Mouse (Mus musculus): Measurements from ENCODE around the gene Esyt3. TPM values are rescaled to one million over a fixed set of nuclear protein-coding genes. Genes with fewer than 3 reads are reported as not detected.

Esyt3 gene
- total RNA-seq, 1 experiment from 2014 or later, result 0.09 TPM

- peak; percentile 28 for ATAC-seq (replicated peaks; ENCODE audit: low read depth, poor library complexity, severe bottlenecking)
These were observed 816 bp downstream of the Esyt3 start for GRCm38 (mm10) chr9:99357561-99357920.

GRCm38 (mm10) chr9:99355971-99356370 lies 2.4 kb downstream of the Esyt3 start:
- no peak for ATAC-seq (replicated peaks; ENCODE audit: low read depth, poor library complexity, severe bottlenecking)

- no peak for ATAC-seq (replicated peaks; ENCODE audit: low read depth, poor library complexity, severe bottlenecking)
These were observed 3.6 kb downstream of the Esyt3 start for GRCm38 (mm10) chr9:99354796-99355195.

GRCm38 (mm10) chr9:99353390-99353789 lies 5.0 kb downstream of the Esyt3 start:
- ATAC-seq (replicated peaks; ENCODE audit: low read depth, poor library complexity, severe bottlenecking), result 0 out of 2 replicates have a peak, but pooled peaks have one; percentile 28

GRCm38 (mm10) chr9:99352964-99353363 lies 5.4 kb downstream of the Esyt3 start:
- ATAC-seq (replicated peaks; ENCODE audit: low read depth, poor library complexity, severe bottlenecking), result peak; percentile 64

GRCm38 (mm10) chr9:99345351-99345792 lies 13.0 kb downstream of the Esyt3 start:
- peak; percentile 88 for ATAC-seq (replicated peaks; ENCODE audit: low read depth, poor library complexity, severe bottlenecking)

GRCm38 (mm10) chr9:99341600-99341999 lies 16.8 kb downstream of the Esyt3 start:
- ATAC-seq (replicated peaks; ENCODE audit: low read depth, poor library complexity, severe bottlenecking), result no peak

GRCm38 (mm10) chr9:99340126-99340525 lies 18.2 kb downstream of the Esyt3 start:
- ATAC-seq (replicated peaks; ENCODE audit: low read depth, poor library complexity, severe bottlenecking), result no peak

- peak; percentile 53; the same call in 1 of the 2 replicates for ATAC-seq (replicated peaks; ENCODE audit: low read depth, poor library complexity, severe bottlenecking)
These were observed 19.2 kb downstream of the Esyt3 start for GRCm38 (mm10) chr9:99339182-99339581.

GRCm38 (mm10) chr9:99338293-99338692 lies 20.1 kb downstream of the Esyt3 start:
- no peak for ATAC-seq (replicated peaks; ENCODE audit: low read depth, poor library complexity, severe bottlenecking)

- ATAC-seq (replicated peaks; ENCODE audit: low read depth, poor library complexity, severe bottlenecking), result no peak
These were observed 21.8 kb downstream of the Esyt3 start for GRCm38 (mm10) chr9:99336538-99336937.

GRCm38 (mm10) chr9:99326881-99327280 lies 31.5 kb downstream of the Esyt3 start:
- no peak for ATAC-seq (replicated peaks; ENCODE audit: low read depth, poor library complexity, severe bottlenecking)

- no peak for ATAC-seq (replicated peaks; ENCODE audit: low read depth, poor library complexity, severe bottlenecking)
These were observed 32.4 kb downstream of the Esyt3 start for GRCm38 (mm10) chr9:99325961-99326360.

GRCm38 (mm10) chr9:99325208-99325929 lies 33.0 kb downstream of the Esyt3 start:
- ATAC-seq (replicated peaks; ENCODE audit: low read depth, poor library complexity, severe bottlenecking), result no peak

GRCm38 (mm10) chr9:99320006-99320405 lies 38.4 kb downstream of the Esyt3 start:
- ATAC-seq (replicated peaks; ENCODE audit: low read depth, poor library complexity, severe bottlenecking), result no peak

GRCm38 (mm10) chr9:99319343-99319951 lies 38.9 kb downstream of the Esyt3 start:
- ATAC-seq (replicated peaks; ENCODE audit: low read depth, poor library complexity, severe bottlenecking), result no peak

- ATAC-seq (replicated peaks; ENCODE audit: low read depth, poor library complexity, severe bottlenecking), result no peak
These were observed 52.1 kb downstream of the Esyt3 start for GRCm38 (mm10) chr9:99306226-99306625.

- no peak for ATAC-seq (replicated peaks; ENCODE audit: low read depth, poor library complexity, severe bottlenecking)
These were observed 54.1 kb downstream of the Esyt3 start for GRCm38 (mm10) chr9:99304296-99304695.
